ENCODE assay signal across 27 mouse cellular contexts in genomic region chr7:71289702-71290101, GRCm38 (mm10).
"Had no signal": no experiment of that assay in that cellular context is flagged by ENCODE, and none has a peak within 500 bp of the region (broad histone marks: within the 10 kb centered on the region; RNA-seq: fewer than 3 reads in every experiment).

No protein-coding gene starts in this region.

- DNase-seq: cerebellum, adult 8-10 months; cerebellum, adult 9-10 months; cerebellum, adult 9-11 months; cerebellum, postnatal 10 days; cerebellum, postnatal 14 days; cerebellum, postnatal 25 days; cerebellum, postnatal 36 days; embryo, embryonic 11 days; forebrain, postnatal 0 days; gastrocnemius, adult 2 months; gastrocnemius, postnatal 10 days; gastrocnemius, postnatal 14 days; gastrocnemius, postnatal 25 days; gastrocnemius, postnatal 36 days; heart, adult 18-20 months; heart, adult 2 months had no signal

- H3K9ac ChIP-seq: embryonic facial prominence, embryonic 12.5 days; embryonic facial prominence, embryonic 13.5 days; embryonic facial prominence, embryonic 15.5 days; forebrain, embryonic 12.5 days; forebrain, embryonic 13.5 days; forebrain, embryonic 15.5 days; forebrain, postnatal 0 days had no signal

- ATAC-seq: forebrain, embryonic 13.5 days; forebrain, embryonic 14.5 days; forebrain, embryonic 15.5 days; forebrain, embryonic 16.5 days; forebrain, postnatal 0 days had no signal

- H3K4me3 ChIP-seq: embryonic facial prominence, embryonic 10.5 days; embryonic facial prominence, embryonic 12.5 days; embryonic facial prominence, embryonic 13.5 days; embryonic facial prominence, embryonic 15.5 days; erythroblast, embryonic 14.5 days; forebrain, embryonic 10.5 days; forebrain, embryonic 12.5 days; forebrain, embryonic 13.5 days; forebrain, embryonic 15.5 days; gastrocnemius, adult 2 months; heart, adult 2 months had no signal

- H3K9me3 ChIP-seq: embryonic facial prominence, embryonic 10.5 days; embryonic facial prominence, embryonic 12.5 days; embryonic facial prominence, embryonic 13.5 days; embryonic facial prominence, embryonic 15.5 days; forebrain, embryonic 10.5 days; forebrain, embryonic 12.5 days; forebrain, embryonic 13.5 days; forebrain, embryonic 15.5 days had no signal

- H3K27ac ChIP-seq: embryonic facial prominence, embryonic 10.5 days; embryonic facial prominence, embryonic 12.5 days; embryonic facial prominence, embryonic 13.5 days; embryonic facial prominence, embryonic 15.5 days; forebrain, embryonic 10.5 days; forebrain, embryonic 12.5 days; forebrain, embryonic 13.5 days; forebrain, embryonic 15.5 days; gastrocnemius, adult 2 months; heart, adult 2 months had no signal

- H3K4me2 ChIP-seq: embryonic facial prominence, embryonic 12.5 days; embryonic facial prominence, embryonic 13.5 days; embryonic facial prominence, embryonic 15.5 days; forebrain, embryonic 12.5 days; forebrain, embryonic 13.5 days; forebrain, embryonic 15.5 days had no signal

- H3K36me3 ChIP-seq: embryonic facial prominence, embryonic 10.5 days; embryonic facial prominence, embryonic 12.5 days; embryonic facial prominence, embryonic 13.5 days; embryonic facial prominence, embryonic 15.5 days; forebrain, embryonic 10.5 days; forebrain, embryonic 12.5 days; forebrain, embryonic 15.5 days had no signal

- H3K4me1 ChIP-seq: embryonic facial prominence, embryonic 10.5 days; embryonic facial prominence, embryonic 12.5 days; embryonic facial prominence, embryonic 13.5 days; embryonic facial prominence, embryonic 15.5 days; forebrain, embryonic 10.5 days; forebrain, embryonic 12.5 days; forebrain, embryonic 13.5 days; forebrain, embryonic 15.5 days had no signal

- H3K27me3 ChIP-seq: embryonic facial prominence, embryonic 12.5 days; embryonic facial prominence, embryonic 13.5 days; embryonic facial prominence, embryonic 15.5 days; forebrain, embryonic 12.5 days; forebrain, embryonic 13.5 days; forebrain, embryonic 15.5 days had no signal
